Mouse (Mus musculus) stomach, embryonic 14.5 days (tissue): ENCODE results near the gene Psmd5. TPM values are rescaled to one million over a fixed set of nuclear protein-coding genes. Genes with fewer than 3 reads are reported as not detected.

Source experiments
- ATAC-seq: fragments of 200-750 bp; cut with Nextera tagmentation; 2 replicates; pipeline ENCODE4 v1.8.0; 2017; ENCODE audit warnings: low read depth, moderate TSS enrichment; ENCODE audit not compliant: insufficient number of reproducible peaks, insufficient read depth, low FRiP score
- H3K27ac ChIP-seq: fragments of 300-500 bp; sonication (generic); 2 replicates; pipeline ENCODE4 v1.5.1; 2014; ENCODE audit warnings: mild to moderate bottlenecking, low read length, moderate library complexity, mixed read lengths
- H3K27me3 ChIP-seq: fragments of 300-500 bp; sonication (generic); 2 replicates; pipeline ENCODE4 v1.6.1; 2014; ENCODE audit warnings: low read length, control low read depth, mixed read lengths; ENCODE audit not compliant: control insufficient read depth, insufficient read depth
- H3K36me3 ChIP-seq: fragments of 300-500 bp; sonication (generic); 2 replicates; pipeline ENCODE4 v1.6.1; 2014; ENCODE audit warnings: mild to moderate bottlenecking, control low read depth, low read length, moderate library complexity, mixed read lengths; ENCODE audit not compliant: control insufficient read depth, insufficient read depth
- H3K4me1 ChIP-seq: fragments of 300-500 bp; sonication (generic); 2 replicates; pipeline ENCODE4 v1.6.1; 2014; ENCODE audit warnings: low read length, control low read depth, mixed read lengths; ENCODE audit not compliant: control insufficient read depth, insufficient read depth
- H3K4me2 ChIP-seq: fragments of 300-500 bp; sonication (generic); replicated peaks from 2 replicates; pipeline ENCODE4 v1.6.1; 2014; ENCODE audit warnings: low read depth, low read length, control low read depth
- H3K4me3 ChIP-seq: fragments of 300-500 bp; sonication (generic); 2 replicates; pipeline ENCODE4 v1.5.1; 2014; ENCODE audit warnings: low read depth, low read length, control low read depth
- H3K9ac ChIP-seq: fragments of 300-500 bp; sonication (generic); replicated peaks from 2 replicates; pipeline ENCODE4 v1.6.1; 2014; ENCODE audit warnings: low read depth, mild to moderate bottlenecking, control low read depth, low read length, moderate library complexity, mixed read lengths
- H3K9me3 ChIP-seq: fragments of 300-500 bp; sonication (generic); 2 replicates; pipeline ENCODE4 v1.6.1; 2016; ENCODE audit warnings: low read depth, low read length, control low read depth; ENCODE audit not compliant: control insufficient read depth
- WGBS: fragments of 180-500 bp; shearing (Covaris S2); extraction: QIAGEN DNeasy Blood & Tissue Kit; methylation state at CpG from one replicate; pipeline ENCODE4 v1.1.7; 2014; 5-methylcytosine and 5-hydroxymethylcytosine counted together
- polyA plus RNA-seq: library from polyadenylated mRNA; unstranded; fragments of >200 nt; fragmentation: Nextera tagmentation; extraction: Ambion mirVana; gene quantifications from 2 replicates; pipeline ENCODE4 v1.2.1, GENCODE M21; 2014

Gene Psmd5
- polyA plus RNA-seq, 1 experiment from 2014 or later = 99.2 TPM

DNA sequence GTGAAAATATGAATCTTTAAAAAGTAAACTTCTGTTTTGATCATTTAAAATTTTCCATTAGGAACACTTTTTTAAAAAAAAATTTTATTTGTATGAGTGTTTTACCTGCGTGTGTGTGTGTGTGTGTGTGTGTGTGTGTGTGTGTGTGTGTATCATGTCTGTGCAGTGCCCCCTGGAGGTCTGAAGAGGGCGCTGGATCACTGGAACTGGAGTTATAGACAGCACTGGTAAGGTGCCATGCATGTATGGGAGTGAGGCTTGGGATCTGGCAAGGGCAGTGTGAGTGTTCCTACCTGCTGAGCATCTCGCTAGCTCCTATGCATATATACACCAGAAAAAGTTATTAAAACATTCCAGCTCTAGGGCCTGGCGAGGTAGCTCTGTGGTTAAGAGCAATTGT is 27.0 kb upstream of the Psmd5 start:
- 78% methylated on average over 4 of the region's 4 CpGs for WGBS
- H3K4me1 ChIP-seq = 0 out of 2 replicates have a peak, but pooled peaks cover 3% of the 10 kb centered on the region

DNA sequence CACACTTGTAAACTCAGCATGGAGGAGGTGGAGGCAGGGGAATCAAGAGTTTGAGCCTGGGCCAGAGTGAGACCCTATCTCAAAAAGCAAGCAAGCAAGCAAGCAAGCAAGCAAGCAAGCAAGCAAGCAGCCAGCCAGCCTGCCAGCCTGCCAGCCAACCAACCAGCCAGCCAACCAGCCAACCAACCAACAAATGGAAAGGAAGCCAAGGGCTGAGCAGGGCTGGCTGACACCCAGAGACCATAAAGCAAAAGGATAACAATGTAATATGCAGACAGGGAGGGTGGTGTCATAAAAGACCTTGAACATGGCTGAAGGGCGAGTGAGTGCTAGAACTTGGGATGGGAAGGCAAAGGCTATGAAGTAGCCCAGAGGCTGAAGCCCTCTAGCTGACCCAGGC is 25.6 kb upstream of the Psmd5 start:
- H3K4me1 ChIP-seq = 0 out of 2 replicates have a peak, but pooled peaks cover under 1% of the 10 kb centered on the region
- H3K36me3 ChIP-seq = no peaks in the 10 kb centered on the region; the same call in 1 of the 2 replicates
- H3K9ac ChIP-seq = no peak overlapping the region
- no peak overlapping the region for H3K4me2 ChIP-seq
- ATAC-seq = no peak
- H3K4me3 ChIP-seq = no peak overlapping the region
- 85% methylated on average over 1 of the region's 1 CpGs for WGBS
- no peaks in the 10 kb centered on the region for H3K27me3 ChIP-seq
- H3K9me3 ChIP-seq = no peaks in the 10 kb centered on the region
- H3K27ac ChIP-seq = no peak overlapping the region

More for the DNA sequence above, 27.0 kb upstream of the Psmd5 start:
- H3K27me3 ChIP-seq = no peaks in the 10 kb centered on the region
- H3K36me3 ChIP-seq = no peaks in the 10 kb centered on the region; the same call in 1 of the 2 replicates
- H3K9ac ChIP-seq = no peak overlapping the region
- no peaks in the 10 kb centered on the region for H3K9me3 ChIP-seq
- no peak overlapping the region for H3K27ac ChIP-seq
- H3K4me3 ChIP-seq = no peak overlapping the region
- no peak overlapping the region for H3K4me2 ChIP-seq
- ATAC-seq = no peak

DNA sequence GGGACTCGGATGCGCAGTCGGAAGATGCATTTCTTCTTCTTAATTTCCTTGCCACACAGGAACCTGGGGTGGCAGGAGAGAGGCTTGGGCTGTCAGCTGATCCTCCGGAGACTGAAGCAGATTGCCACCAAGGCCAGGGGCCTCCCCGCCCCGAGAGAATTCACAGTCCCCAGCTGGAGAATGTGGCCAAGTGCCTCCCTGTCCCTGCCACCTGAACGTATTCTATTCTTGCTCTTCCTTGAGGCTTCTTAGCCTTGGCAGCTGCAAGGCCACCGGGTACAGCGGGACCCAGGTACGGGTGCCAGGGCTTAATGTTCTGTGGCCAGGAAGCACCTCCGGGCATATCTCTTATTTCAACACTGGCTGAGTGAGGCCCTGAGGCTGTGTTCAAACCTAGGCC is 24.9 kb upstream of the Psmd5 start:
- no peak overlapping the region for H3K9ac ChIP-seq
- H3K36me3 ChIP-seq = no peaks in the 10 kb centered on the region; the same call in 1 of the 2 replicates
- H3K4me1 ChIP-seq = no peaks in the 10 kb centered on the region
- H3K4me3 ChIP-seq = no peak overlapping the region
- WGBS = 78% methylated on average over 11 of the region's 11 CpGs
- no peaks in the 10 kb centered on the region for H3K27me3 ChIP-seq
- H3K4me2 ChIP-seq = no peak overlapping the region
- no peak overlapping the region for H3K27ac ChIP-seq
- no peaks in the 10 kb centered on the region for H3K9me3 ChIP-seq
- no peak for ATAC-seq

GRCm38 (mm10) chr2:34897820-34898219 is 23.1 kb upstream of the Psmd5 start:
- H3K27ac ChIP-seq = no peak overlapping the region
- no peaks in the 10 kb centered on the region for H3K9me3 ChIP-seq
- no peak overlapping the region for H3K4me2 ChIP-seq
- H3K36me3 ChIP-seq = no peaks in the 10 kb centered on the region; the same call in 1 of the 2 replicates
- 0 out of 2 replicates have a peak, but pooled peaks have one; percentile 56 for ATAC-seq
- H3K4me1 ChIP-seq = no peaks in the 10 kb centered on the region
- no peaks in the 10 kb centered on the region for H3K27me3 ChIP-seq
- no peak overlapping the region for H3K4me3 ChIP-seq
- 23% methylated on average over 10 of the region's 10 CpGs for WGBS
- H3K9ac ChIP-seq = no peak overlapping the region

DNA sequence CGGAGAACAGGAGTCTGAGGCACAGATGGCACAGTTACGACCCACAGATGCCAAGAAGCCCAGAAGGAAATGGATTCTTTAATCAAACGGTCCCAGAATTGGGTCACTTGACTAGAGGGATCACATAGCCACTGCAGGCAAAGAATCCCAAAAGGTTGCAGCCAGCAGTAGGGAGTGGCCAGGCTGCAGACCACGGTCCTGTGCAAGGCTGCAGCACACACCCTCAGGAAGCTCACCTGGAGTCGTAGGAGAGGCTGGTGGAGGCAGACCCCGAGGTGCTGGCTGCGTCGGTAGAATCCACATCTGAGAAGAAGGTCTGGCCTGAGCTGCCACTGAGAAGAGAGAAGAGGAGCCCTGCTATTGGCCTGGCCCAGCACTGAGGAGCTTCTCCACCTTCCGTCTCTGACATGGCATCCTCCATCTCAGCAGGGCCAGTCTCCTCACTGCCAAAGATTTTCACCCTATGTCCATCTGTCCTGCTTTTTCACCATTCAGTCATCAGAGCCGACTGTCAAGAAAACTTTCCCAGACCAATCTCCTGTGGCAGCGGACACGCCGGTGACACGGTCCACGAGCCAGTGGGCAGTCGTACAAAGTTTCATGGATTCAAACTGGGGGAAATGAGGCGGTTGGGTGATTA is 22.2 kb upstream of the Psmd5 start:
- no peak overlapping the region for H3K4me3 ChIP-seq
- H3K4me1 ChIP-seq = no peaks in the 10 kb centered on the region
- H3K9ac ChIP-seq = no peak overlapping the region
- H3K9me3 ChIP-seq = no peaks in the 10 kb centered on the region
- WGBS = 85% methylated on average over 17 of the region's 17 CpGs
- H3K4me2 ChIP-seq = no peak overlapping the region
- ATAC-seq = no peak
- H3K27ac ChIP-seq = no peak overlapping the region
- H3K27me3 ChIP-seq = no peaks in the 10 kb centered on the region
- H3K36me3 ChIP-seq = no peaks in the 10 kb centered on the region

- 71% methylated on average over 19 of the region's 19 CpGs for WGBS
- H3K27me3 ChIP-seq = no peaks in the 10 kb centered on the region
- no peaks in the 10 kb centered on the region for H3K4me1 ChIP-seq
- H3K9me3 ChIP-seq = no peaks in the 10 kb centered on the region
- H3K4me3 ChIP-seq = no peak overlapping the region
- H3K36me3 ChIP-seq = no peaks in the 10 kb centered on the region
- no peak overlapping the region for H3K9ac ChIP-seq
- H3K27ac ChIP-seq = no peak overlapping the region
- H3K4me2 ChIP-seq = no peak overlapping the region
- ATAC-seq = no peak
Observed at GRCm38 (mm10) chr2:34895503-34896113, 20.8 kb upstream of the Psmd5 start.

DNA sequence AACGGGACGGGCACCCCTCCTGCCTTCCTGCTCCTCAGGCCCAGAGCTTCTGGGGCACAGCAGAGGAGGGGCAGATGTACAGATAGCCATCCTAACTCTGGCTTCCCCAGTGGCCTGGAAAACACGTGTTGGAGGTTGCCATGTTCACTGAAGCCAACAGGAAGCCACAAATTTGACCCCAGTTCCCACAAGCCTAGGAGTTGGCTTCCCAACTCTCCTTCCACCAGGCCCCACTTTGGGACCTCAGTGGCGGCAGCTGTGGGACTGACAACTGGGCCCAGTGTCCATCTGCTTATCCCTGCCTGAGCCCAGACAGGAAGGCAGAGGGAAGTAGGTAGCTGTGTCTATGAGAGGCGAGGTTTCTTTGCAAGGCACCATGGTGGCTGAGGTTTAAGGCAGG is 19.2 kb upstream of the Psmd5 start:
- H3K4me3 ChIP-seq = no peak overlapping the region

DNA sequence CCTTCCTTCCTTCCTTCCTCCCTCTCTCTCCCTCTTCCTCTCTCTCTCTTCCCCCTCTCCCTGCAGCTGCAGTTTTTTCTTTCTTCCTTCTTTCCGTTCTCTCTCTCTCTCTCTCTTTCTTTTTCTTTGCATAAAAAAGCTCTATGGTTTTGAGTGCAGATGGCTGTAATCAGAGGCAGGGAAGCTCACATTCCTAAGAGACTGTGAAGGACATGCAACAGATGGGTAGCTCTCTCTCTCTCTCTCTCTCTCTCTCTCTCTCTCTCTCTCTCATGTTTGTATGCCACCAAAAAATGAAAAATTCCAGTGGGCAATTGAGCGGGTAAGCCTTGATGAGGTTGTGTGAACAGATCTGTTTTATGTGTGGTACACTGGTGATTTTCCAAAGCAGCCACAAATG is 9.4 kb upstream of the Psmd5 start:
- Histone ChIP-seq H3K4me1 (no peaks in the 10 kb centered on the region), H3K4me2 (no peak overlapping the region), H3K9me3 (no peaks in the 10 kb centered on the region), H3K4me3 (no peak overlapping the region), H3K27ac (no peak overlapping the region), H3K36me3 (no peaks in the 10 kb centered on the region), H3K27me3 (no peaks in the 10 kb centered on the region), H3K9ac (no peak overlapping the region)
- WGBS = 63% methylated on average over 2 of the region's 2 CpGs
- no peak for ATAC-seq

More for the DNA sequence above, 19.2 kb upstream of the Psmd5 start:
- Histone ChIP-seq H3K27me3 (no peaks in the 10 kb centered on the region), H3K36me3 (no peaks in the 10 kb centered on the region), H3K4me1 (no peaks in the 10 kb centered on the region), H3K4me2 (no peak overlapping the region), H3K9me3 (no peaks in the 10 kb centered on the region), H3K27ac (no peak overlapping the region), H3K9ac (no peak overlapping the region)
- no peak for ATAC-seq
- 72% methylated on average over 5 of the region's 5 CpGs for WGBS
